ENCODE assay signal across 7 mouse cellular contexts in genomic region chr8:120215416-120216141, GRCm38 (mm10). TPM values are rescaled to one million over a fixed set of nuclear protein-coding genes. Genes with fewer than 3 reads are reported as not detected.
DNase-seq lines count a peak whose midpoint lies in the region; ATAC-seq and TF ChIP-seq lines count a peak whose summit lies in the region.

No protein-coding gene starts in this region.

- 28% methylated on average over 7 of the region's 7 CpGs for WGBS in lung, embryonic 14.5 days
- 34% methylated on average over 7 of the region's 7 CpGs for WGBS in embryonic facial prominence, embryonic 14.5 days
- WGBS in hindbrain, embryonic 11.5 days, result 43% methylated on average over 7 of the region's 7 CpGs

- H3K36me3 ChIP-seq in lung, embryonic 14.5 days (ENCODE audit: insufficient read depth), result no peaks in the 10 kb centered on the region
- no peaks in the 10 kb centered on the region for H3K36me3 ChIP-seq in embryonic facial prominence, embryonic 14.5 days (ENCODE audit: control insufficient read depth, insufficient read depth, low read length)
- H3K36me3 ChIP-seq in hindbrain, embryonic 11.5 days (ENCODE audit: control insufficient read depth, insufficient read depth, low read length), result no peaks in the 10 kb centered on the region
- H3K36me3 ChIP-seq in splenic B cell, adult 2 months (ENCODE audit: control insufficient read depth, insufficient read depth, low read length, poor library complexity, severe bottlenecking), result no peaks in the 10 kb centered on the region

- H3K4me1 ChIP-seq in lung, embryonic 14.5 days (ENCODE audit: insufficient read depth), result peaks cover 25% of the 10 kb centered on the region
- peaks cover 38% of the 10 kb centered on the region for H3K4me1 ChIP-seq in embryonic facial prominence, embryonic 14.5 days (ENCODE audit: control insufficient read depth, insufficient read depth, low read length)
- peaks cover 12% of the 10 kb centered on the region for H3K4me1 ChIP-seq in hindbrain, embryonic 11.5 days (replicated peaks; ENCODE audit: control insufficient read depth, insufficient read depth, low read length)

- ATAC-seq in lung, embryonic 14.5 days (ENCODE audit: insufficient read depth), result no peak
- ATAC-seq in embryonic facial prominence, embryonic 14.5 days (ENCODE audit: low read depth), result 0 out of 2 replicates have a peak, but pooled peaks have one; percentile 23
- ATAC-seq in hindbrain, embryonic 11.5 days (ENCODE audit: low FRiP score), result peak; percentile 53
- ATAC-seq in inflammation-experienced regulatory T-cells, adult 6 months, result no peak

- no peak overlapping the region for H3K9ac ChIP-seq in lung, embryonic 14.5 days
- H3K9ac ChIP-seq in embryonic facial prominence, embryonic 14.5 days (ENCODE audit: low read depth, low read length), result 0 out of 2 replicates have a peak overlapping the region, but pooled peaks have one; percentile 34
- H3K9ac ChIP-seq in hindbrain, embryonic 11.5 days (ENCODE audit: low read depth, low read length), result no peak overlapping the region

- H3K4me2 ChIP-seq in lung, embryonic 14.5 days, result no peak overlapping the region
- no peak overlapping the region for H3K4me2 ChIP-seq in embryonic facial prominence, embryonic 14.5 days (ENCODE audit: low read depth, low read length)
- no peak overlapping the region for H3K4me2 ChIP-seq in hindbrain, embryonic 11.5 days (replicated peaks; ENCODE audit: low read depth, low read length)

- peak overlapping the region; percentile 26; the same call in 1 of the 2 replicates for H3K27ac ChIP-seq in lung, embryonic 14.5 days (ENCODE audit: low read depth)
- peak overlapping the region; percentile 85 for H3K27ac ChIP-seq in embryonic facial prominence, embryonic 14.5 days (replicated peaks; ENCODE audit: low read depth, low read length)
- peak overlapping the region; percentile 62 for H3K27ac ChIP-seq in hindbrain, embryonic 11.5 days (ENCODE audit: low read depth, low read length)

- no peak for TF ChIP-seq CTCF in lung, embryonic 14.5 days (IDR thresholded peaks at IDR 0.05; ENCODE audit: low read depth)

- no peaks in the 10 kb centered on the region for H3K27me3 ChIP-seq in lung, embryonic 14.5 days (ENCODE audit: insufficient read depth, low read length)
- H3K27me3 ChIP-seq in embryonic facial prominence, embryonic 14.5 days (replicated peaks; ENCODE audit: control insufficient read depth, insufficient read depth, low read length), result no peaks in the 10 kb centered on the region
- H3K27me3 ChIP-seq in hindbrain, embryonic 11.5 days (ENCODE audit: control insufficient read depth, insufficient read depth, low read length), result no peaks in the 10 kb centered on the region
- H3K27me3 ChIP-seq in splenic B cell, adult 2 months (ENCODE audit: control insufficient read depth, insufficient read depth, low read length, poor library complexity, severe bottlenecking), result no peaks in the 10 kb centered on the region

- H3K9me3 ChIP-seq in lung, embryonic 14.5 days (ENCODE audit: low read depth, low read length), result no peaks in the 10 kb centered on the region
- H3K9me3 ChIP-seq in embryonic facial prominence, embryonic 14.5 days (ENCODE audit: control insufficient read depth, low read length), result no peaks in the 10 kb centered on the region
- H3K9me3 ChIP-seq in hindbrain, embryonic 11.5 days (ENCODE audit: control insufficient read depth, low read length), result no peaks in the 10 kb centered on the region

- no peak overlapping the region for H3K4me3 ChIP-seq in lung, embryonic 14.5 days (ENCODE audit: low read depth, low read length)
- no peak overlapping the region for H3K4me3 ChIP-seq in embryonic facial prominence, embryonic 14.5 days (ENCODE audit: low read depth, low read length)
- no peak overlapping the region for H3K4me3 ChIP-seq in hindbrain, embryonic 11.5 days (ENCODE audit: low read depth, low read length)

- DNase-seq in lung, embryonic 14.5 days, result no peak
- DNase-seq in lung, postnatal 4 days, result no peak
- peak; percentile 70 for DNase-seq in embryonic facial prominence, embryonic 14.5 days (ENCODE audit: low spot score)
- DNase-seq in hindbrain, embryonic 11.5 days (ENCODE audit: low spot score), result peak; percentile 43
- peak; percentile 23 for DNase-seq in splenic B cell, adult 2 months (ENCODE audit: low read depth, low spot score)
- no peak for DNase-seq in left cerebral cortex, adult 8-10 months (ENCODE audit: low spot score in 2 of 2)

RNA-seq across cellular contexts. Expression of gene Gse1, which starts 12.7 kb away (rescaled TPM):
- polyA plus RNA-seq in lung, embryonic 14.5 days (2014; fragmentation: Nextera tagmentation; extraction: Ambion mirVana), result 12.7 and 14.3 TPM in 2 replicates
- polyA plus RNA-seq in embryonic facial prominence, embryonic 14.5 days (2014; fragmentation: Nextera tagmentation; extraction: Ambion mirVana), result 8.7 and 11.3 TPM in 2 replicates
- polyA plus RNA-seq in hindbrain, embryonic 11.5 days (2014; fragmentation: Nextera tagmentation; extraction: Ambion mirVana), result 16.5 and 17.8 TPM in 2 replicates
- polyA plus RNA-seq in inflammation-experienced regulatory T-cells, adult 6 months (2017; shearing (Covaris generic)), result 1 to 10 TPM; 2.0 to 4.0 (median 3.2) TPM
- 10 to 100 TPM; 71.5 to 78.0 (median 73.1) TPM for total RNA-seq in left cerebral cortex, adult 8-10 months (2022)

RNA-seq across cellular contexts. Expression of gene Fam92b, which starts 38.3 kb away (rescaled TPM):
- polyA plus RNA-seq in lung, embryonic 14.5 days (2014; fragmentation: Nextera tagmentation; extraction: Ambion mirVana), result not detected in 2 replicates
- 2.4 and 3.5 TPM in 2 replicates for polyA plus RNA-seq in embryonic facial prominence, embryonic 14.5 days (2014; fragmentation: Nextera tagmentation; extraction: Ambion mirVana)
- polyA plus RNA-seq in hindbrain, embryonic 11.5 days (2014; fragmentation: Nextera tagmentation; extraction: Ambion mirVana), result 2.1 and 2.7 TPM in 2 replicates
- polyA plus RNA-seq in inflammation-experienced regulatory T-cells, adult 6 months (2017; shearing (Covaris generic)), result not detected
- 1 to 10 TPM in 2 of 4 experiments, under 1 TPM in 2; 0.48 to 1.9 (median 0.86) TPM for total RNA-seq in left cerebral cortex, adult 8-10 months (2022)

Comparison
In these comparisons a context has a peak if more than half of its experiments do, and no peak if none do; other contexts are left out.
1. ATAC-seq: peak in embryonic facial prominence, embryonic 14.5 days (single experiment) and hindbrain, embryonic 11.5 days (single experiment); none in lung, embryonic 14.5 days (single experiment) and inflammation-experienced regulatory T-cells, adult 6 months (single experiment).
2. DNase-seq: peak in embryonic facial prominence, embryonic 14.5 days (single experiment), hindbrain, embryonic 11.5 days (single experiment) and splenic B cell, adult 2 months (single experiment); none in lung, embryonic 14.5 days (single experiment), lung, postnatal 4 days (0 of 2) and left cerebral cortex, adult 8-10 months (0 of 2).
3. H3K27ac ChIP-seq: peak in every context shown above with its lines; median percentile 85 in embryonic facial prominence, embryonic 14.5 days; 62 in hindbrain, embryonic 11.5 days; 26 in lung, embryonic 14.5 days.